Mouse (Mus musculus) heart, embryonic 14.5 days (tissue): ENCODE results near the gene Rrm2. TPM values are rescaled to one million over a fixed set of nuclear protein-coding genes. Genes with fewer than 3 reads are reported as not detected.
"Not testable (repeated sequence)": the region's sequence is repeated elsewhere in the genome, so short reads cannot be mapped to it uniquely, and the experiment has no call there.

Experiments used
- ATAC-seq: fragments of 200-750 bp; cut with Nextera tagmentation; 2 replicates; pipeline ENCODE4 v1.8.0; 2017; ENCODE audit warnings: low read depth, moderate TSS enrichment; ENCODE audit not compliant: insufficient number of reproducible peaks, insufficient read depth, low FRiP score
- H3K27ac ChIP-seq, 2 experiments: fragments of 200-500 bp in 1 of 2; fragments of 300-500 bp in 1 of 2; sonication (generic) in 1 of 2; replicated peaks in 1 of 2; 2 replicates each; pipeline ENCODE4 v1.5.1; 2012 to 2014; ENCODE audit warnings: low read depth in 2 of 2, low read length in 2 of 2, control low read depth in 1 of 2, mild to moderate bottlenecking in 1 of 2, mixed read lengths in 1 of 2; ENCODE audit not compliant: control insufficient read depth in 1 of 2, insufficient read depth in 1 of 2
- H3K27me3 ChIP-seq: fragments of 300-500 bp; sonication (generic); 2 replicates; pipeline ENCODE4 v1.6.1; 2014; ENCODE audit warnings: mild to moderate bottlenecking, low read length, control low read depth; ENCODE audit not compliant: control insufficient read depth, insufficient read depth
- H3K36me3 ChIP-seq: fragments of 300-500 bp; sonication (generic); 2 replicates; pipeline ENCODE4 v1.6.1; 2014; ENCODE audit warnings: mild to moderate bottlenecking, control low read depth, low read length, mixed read lengths; ENCODE audit not compliant: control insufficient read depth, insufficient read depth
- H3K4me1 ChIP-seq, 2 experiments: fragments of 200-500 bp in 1 of 2; fragments of 300-500 bp in 1 of 2; sonication (generic) in 1 of 2; 2 replicates each; pipeline ENCODE4 v1.6.1; 2012 to 2014; ENCODE audit warnings: low read length in 2 of 2, control low read depth in 1 of 2, mixed read lengths in 1 of 2; ENCODE audit not compliant: control insufficient read depth in 2 of 2, insufficient read depth in 2 of 2
- H3K4me2 ChIP-seq: fragments of 300-500 bp; sonication (generic); 2 replicates; pipeline ENCODE4 v1.6.1; 2014; ENCODE audit warnings: mild to moderate bottlenecking, low read length
- H3K4me3 ChIP-seq, 2 experiments: fragments of 200-500 bp in 1 of 2; fragments of 300-500 bp in 1 of 2; sonication (generic) in 1 of 2; 2 replicates each; pipeline ENCODE4 v1.5.1; 2012 to 2014; ENCODE audit warnings: low read length in 2 of 2, mild to moderate bottlenecking in 2 of 2, control low read depth in 1 of 2, low read depth in 1 of 2, moderate library complexity in 1 of 2; ENCODE audit not compliant: control insufficient read depth in 1 of 2, insufficient read depth in 1 of 2
- H3K9ac ChIP-seq: fragments of 300-500 bp; sonication (generic); 2 replicates; pipeline ENCODE4 v1.6.1; 2014; ENCODE audit warnings: mild to moderate bottlenecking, low read length
- H3K9me3 ChIP-seq: fragments of 300-500 bp; sonication (generic); 2 replicates; pipeline ENCODE4 v1.6.1; 2016; ENCODE audit warnings: low read length, control low read depth; ENCODE audit not compliant: control insufficient read depth
- WGBS: fragments of 180-500 bp; shearing (Covaris S2); extraction: QIAGEN DNeasy Blood & Tissue Kit; methylation state at CpG from one replicate; pipeline ENCODE4 v1.1.7; 2014; 5-methylcytosine and 5-hydroxymethylcytosine counted together
- polyA plus RNA-seq: library from polyadenylated mRNA; unstranded; fragments of >200 nt; fragmentation: Nextera tagmentation; extraction: Ambion mirVana; gene quantifications from 2 replicates; pipeline ENCODE4 v1.2.1, GENCODE M21; 2014

Gene Rrm2
- polyA plus RNA-seq, 1 experiment from 2014 or later: 189 TPM

- Histone ChIP-seq H3K36me3 (no peaks in the 10 kb centered on the region), H3K27ac (no peak overlapping the region), H3K4me2 (no peak overlapping the region), H3K9ac (no peak overlapping the region), H3K27me3 (no peaks in the 10 kb centered on the region), H3K4me3 (no peak overlapping the region), H3K9me3 (no peaks in the 10 kb centered on the region), H3K4me1 (no peaks in the 10 kb centered on the region)
- 50% methylated on average over 1 of the region's 1 CpGs for WGBS
- ATAC-seq: no peak
Measured at GRCm38 (mm10) chr12:24739963-24740362, 31.9 kb downstream of the Rrm2 start.

- not testable (repeated sequence) for H3K27ac ChIP-seq, H3K9ac ChIP-seq, H3K9me3 ChIP-seq, H3K27me3 ChIP-seq, ATAC-seq, H3K36me3 ChIP-seq, H3K4me2 ChIP-seq, H3K4me1 ChIP-seq, H3K4me3 ChIP-seq
- WGBS: 62% methylated on average over 6 of the region's 6 CpGs
Measured at GRCm38 (mm10) chr12:24741535-24741934, 33.5 kb downstream of the Rrm2 start.

GRCm38 (mm10) chr12:24744309-24744708 lies 36.3 kb downstream of the Rrm2 start:
- Histone ChIP-seq H3K4me1 (peaks cover 4 to 6% of the 10 kb centered on the region in 2 experiments), H3K9me3 (no peaks in the 10 kb centered on the region), H3K4me2 (no peak overlapping the region), H3K4me3 (no peak overlapping the region), H3K9ac (no peak overlapping the region), H3K27me3 (no peaks in the 10 kb centered on the region), H3K36me3 (no peaks in the 10 kb centered on the region), H3K27ac (no peak overlapping the region)
- no peak for ATAC-seq
- WGBS: 65% methylated on average over 1 of the region's 1 CpGs

- Histone ChIP-seq H3K4me3 (no peak overlapping the region), H3K4me1 (peaks cover 4 to 6% of the 10 kb centered on the region in 2 experiments), H3K9ac (no peak overlapping the region), H3K9me3 (no peaks in the 10 kb centered on the region), H3K27ac (peak overlapping the region in 1 of 2 experiments; percentile 25; a peak in 1 of 4 replicates), H3K27me3 (no peaks in the 10 kb centered on the region), H3K36me3 (no peaks in the 10 kb centered on the region), H3K4me2 (no peak overlapping the region)
- 56% methylated on average over 5 of the region's 5 CpGs for WGBS
- no peak for ATAC-seq
Measured at GRCm38 (mm10) chr12:24746579-24747296, 38.7 kb downstream of the Rrm2 start.

- H3K4me2 ChIP-seq: no peak overlapping the region
- H3K27me3 ChIP-seq: no peaks in the 10 kb centered on the region
- no peak overlapping the region for H3K4me3 ChIP-seq
- WGBS: 73% methylated on average over 8 of the region's 8 CpGs
- peaks cover 4 to 6% of the 10 kb centered on the region in 2 experiments for H3K4me1 ChIP-seq
- no peak overlapping the region for H3K9ac ChIP-seq
- no peaks in the 10 kb centered on the region for H3K9me3 ChIP-seq
- no peaks in the 10 kb centered on the region for H3K36me3 ChIP-seq
- no peak for ATAC-seq
- H3K27ac ChIP-seq: no peak overlapping the region; a peak in 1 of 4 replicates
Measured at GRCm38 (mm10) chr12:24747297-24747696, 39.3 kb downstream of the Rrm2 start.

- no peak overlapping the region for H3K4me2 ChIP-seq
- no peaks in the 10 kb centered on the region for H3K27me3 ChIP-seq
- no peak overlapping the region for H3K27ac ChIP-seq
- no peak for ATAC-seq
- H3K4me3 ChIP-seq: no peak overlapping the region
- H3K36me3 ChIP-seq: no peaks in the 10 kb centered on the region
- no peak overlapping the region for H3K9ac ChIP-seq
- H3K4me1 ChIP-seq: peaks cover 10 to 14% of the 10 kb centered on the region in 2 experiments
- 87% methylated on average over 6 of the region's 6 CpGs for WGBS
- H3K9me3 ChIP-seq: no peaks in the 10 kb centered on the region
Measured at GRCm38 (mm10) chr12:24750521-24750920, 42.5 kb downstream of the Rrm2 start.

- Histone ChIP-seq H3K27ac (peak overlapping the region in 1 of 2 experiments; percentile 25; a peak in 1 of 4 replicates), H3K36me3 (no peaks in the 10 kb centered on the region), H3K4me1 (peaks cover 11 to 13% of the 10 kb centered on the region in 2 experiments), H3K27me3 (no peaks in the 10 kb centered on the region), H3K9me3 (no peaks in the 10 kb centered on the region), H3K4me2 (no peak overlapping the region), H3K9ac (no peak overlapping the region), H3K4me3 (no peak overlapping the region)
- 45% methylated on average over 4 of the region's 4 CpGs for WGBS
- ATAC-seq: peak; percentile 40; the same call in 1 of the 2 replicates
Measured at GRCm38 (mm10) chr12:24753680-24754079, 45.6 kb downstream of the Rrm2 start.

GRCm38 (mm10) chr12:24754693-24755092 lies 46.7 kb downstream of the Rrm2 start:
- Histone ChIP-seq H3K4me2 (no peak overlapping the region), H3K9ac (no peak overlapping the region), H3K36me3 (no peaks in the 10 kb centered on the region), H3K4me3 (no peak overlapping the region), H3K9me3 (no peaks in the 10 kb centered on the region), H3K4me1 (peaks cover 11 to 13% of the 10 kb centered on the region in 2 experiments), H3K27me3 (no peaks in the 10 kb centered on the region), H3K27ac (no peak overlapping the region)
- ATAC-seq: no peak
- 72% methylated on average over 5 of the region's 5 CpGs for WGBS
